Mouse (Mus musculus) hindbrain, embryonic 15.5 days (tissue): ENCODE results near the gene Hsh2d. TPM values are rescaled to one million over a fixed set of nuclear protein-coding genes. Genes with fewer than 3 reads are reported as not detected.
A peak's percentile ranks its signal among the peaks of the same experiment; 100 is the strongest.

ENCODE experiments used
- ATAC-seq: fragments of 200-750 bp; cut with Nextera tagmentation; 2 replicates; pipeline ENCODE4 v1.8.0; 2017; ENCODE audit warnings: low read depth, moderate number of reproducible peaks, moderate TSS enrichment; ENCODE audit not compliant: low FRiP score
- H3K27ac ChIP-seq: fragments of 300-500 bp; sonication (generic); replicated peaks from 2 replicates; pipeline ENCODE4 v1.5.1; 2015; ENCODE audit warnings: mild to moderate bottlenecking, inconsistent platforms
- H3K27me3 ChIP-seq: fragments of 300-500 bp; sonication (generic); 2 replicates; pipeline ENCODE4 v1.6.1; 2015; ENCODE audit warnings: control low read depth, inconsistent platforms
- H3K36me3 ChIP-seq: fragments of 300-500 bp; sonication (generic); 2 replicates; pipeline ENCODE4 v1.6.1; 2015; ENCODE audit warnings: control low read depth, inconsistent platforms
- H3K4me1 ChIP-seq: fragments of 300-500 bp; sonication (generic); replicated peaks from 2 replicates; pipeline ENCODE4 v1.6.1; 2015; ENCODE audit warnings: control low read depth, inconsistent platforms
- H3K4me2 ChIP-seq: fragments of 300-500 bp; sonication (generic); 2 replicates; pipeline ENCODE4 v1.6.1; 2015; ENCODE audit warnings: moderate library complexity, mild to moderate bottlenecking, inconsistent platforms
- H3K4me3 ChIP-seq: fragments of 300-500 bp; sonication (generic); 2 replicates; pipeline ENCODE4 v1.5.1; 2015; ENCODE audit warnings: mild to moderate bottlenecking, inconsistent platforms
- H3K9ac ChIP-seq: fragments of 300-500 bp; sonication (generic); 2 replicates; pipeline ENCODE4 v1.6.1; 2015; ENCODE audit warnings: inconsistent platforms
- H3K9me3 ChIP-seq: fragments of 300-500 bp; sonication (generic); 2 replicates; pipeline ENCODE4 v1.6.1; 2016; ENCODE audit warnings: control low read depth, inconsistent platforms
- WGBS: fragments of 180-500 bp; shearing (Covaris S2); methylation state at CpG from one replicate; pipeline ENCODE4 v1.1.7; 2015; 5-methylcytosine and 5-hydroxymethylcytosine counted together
- polyA plus RNA-seq: library from polyadenylated mRNA; unstranded; fragments of >200 nt; fragmentation: Nextera tagmentation; extraction: Ambion mirVana; gene quantifications from 2 replicates; pipeline ENCODE4 v1.2.1, GENCODE M21; 2015

Gene Hsh2d
- polyA plus RNA-seq, 1 experiment from 2014 or later, result not detected

GRCm38 (mm10) chr8:72239499-72240402, 50.3 kb downstream of the Hsh2d start, which contains the start of gene Ap1m1:
Gene Ap1m1, plus strand, starts transcription at chr8:72240018.
- Histone ChIP-seq H3K27ac (peak within 1 kb of the TSS; percentile 96), H3K27me3 (no peaks in the 10 kb centered on the region), H3K9me3 (no peaks in the 10 kb centered on the region), H3K36me3 (0 out of 2 replicates have a peak, but pooled peaks cover 5% of the 10 kb centered on the region), H3K4me2 (peak within 1 kb of the TSS; percentile 72), H3K4me1 (peaks cover 21% of the 10 kb centered on the region), H3K9ac (peak within 1 kb of the TSS; percentile 62), H3K4me3 (peak within 1 kb of the TSS; percentile 61)
- peak; percentile 96 for ATAC-seq
- WGBS, result under 1% methylated on average over 54 of the region's 54 CpGs

GRCm38 (mm10) chr8:72240403-72240763, 50.9 kb downstream of the Hsh2d start:
- no peak for ATAC-seq
- H3K4me2 ChIP-seq, result peak overlapping the region; percentile 72
- H3K9me3 ChIP-seq, result no peaks in the 10 kb centered on the region
- peak overlapping the region; percentile 61 for H3K4me3 ChIP-seq
- H3K36me3 ChIP-seq, result 0 out of 2 replicates have a peak, but pooled peaks cover 5% of the 10 kb centered on the region
- H3K4me1 ChIP-seq, result peaks cover 21% of the 10 kb centered on the region
- H3K9ac ChIP-seq, result peak overlapping the region; percentile 62
- H3K27ac ChIP-seq, result peak overlapping the region; percentile 96
- WGBS, result under 1% methylated on average over 24 of the region's 24 CpGs
- no peaks in the 10 kb centered on the region for H3K27me3 ChIP-seq

GRCm38 (mm10) chr8:72240951-72241350, 51.5 kb downstream of the Hsh2d start:
- H3K9me3 ChIP-seq, result no peaks in the 10 kb centered on the region
- 57% methylated on average over 7 of the region's 7 CpGs for WGBS

GRCm38 (mm10) chr8:72242226-72242625, 52.8 kb downstream of the Hsh2d start:
- no peaks in the 10 kb centered on the region for H3K9me3 ChIP-seq
- H3K27ac ChIP-seq, result no peak overlapping the region
- no peaks in the 10 kb centered on the region for H3K27me3 ChIP-seq
- ATAC-seq, result no peak
- 0 out of 2 replicates have a peak overlapping the region, but pooled peaks have one; percentile 16 for H3K9ac ChIP-seq
- H3K4me2 ChIP-seq, result no peak overlapping the region
- 93% methylated on average over 1 of the region's 1 CpGs for WGBS
- H3K36me3 ChIP-seq, result peaks cover 12% of the 10 kb centered on the region; the same call in 1 of the 2 replicates
- H3K4me3 ChIP-seq, result no peak overlapping the region
- peaks cover 21% of the 10 kb centered on the region for H3K4me1 ChIP-seq

More at GRCm38 (mm10) chr8:72240951-72241350, 51.5 kb downstream of the Hsh2d start:
- Histone ChIP-seq H3K4me1 (peaks cover 21% of the 10 kb centered on the region), H3K4me2 (peak overlapping the region; percentile 72), H3K36me3 (0 out of 2 replicates have a peak, but pooled peaks cover 5% of the 10 kb centered on the region), H3K27me3 (no peaks in the 10 kb centered on the region), H3K9ac (peak overlapping the region; percentile 62), H3K4me3 (peak overlapping the region; percentile 61), H3K27ac (peak overlapping the region; percentile 96; the same call in 1 of the 2 replicates)
- no peak for ATAC-seq

- Histone ChIP-seq H3K9ac (no peak overlapping the region), H3K4me2 (no peak overlapping the region), H3K27me3 (no peaks in the 10 kb centered on the region), H3K4me3 (no peak overlapping the region), H3K36me3 (peaks cover 16% of the 10 kb centered on the region; the same call in 1 of the 2 replicates), H3K9me3 (no peaks in the 10 kb centered on the region), H3K27ac (no peak overlapping the region), H3K4me1 (peaks cover 21% of the 10 kb centered on the region)
- ATAC-seq, result no peak
- 78% methylated on average over 2 of the region's 2 CpGs for WGBS
Observed at GRCm38 (mm10) chr8:72244610-72245009, 55.2 kb downstream of the Hsh2d start.

Other genes with a start within 250 kb of the Hsh2d start
- gene Zfp961, start 238.6 kb upstream of the Hsh2d start, polyA plus RNA-seq, result 18.1 and 19.2 TPM in 2 replicates
- 0.40 and 1.1 TPM in 2 replicates for gene Cyp4f18, start 180.0 kb upstream of the Hsh2d start, polyA plus RNA-seq
- gene Olfr372, start 148.4 kb upstream of the Hsh2d start, polyA plus RNA-seq, result 0.04 TPM in 1 of 2 replicates, not detected in the other
- not detected in 2 replicates for gene Olfr373, start 106.5 kb upstream of the Hsh2d start, polyA plus RNA-seq
- gene Olfr374, start 82.6 kb upstream of the Hsh2d start, polyA plus RNA-seq, result 0.07 TPM in 1 of 2 replicates, not detected in the other
- gene Tpm4, start 54.7 kb upstream of the Hsh2d start, polyA plus RNA-seq, result 187 and 202 TPM in 2 replicates
- gene Rab8a, start 28.4 kb upstream of the Hsh2d start, polyA plus RNA-seq, result 84.2 and 85.7 TPM in 2 replicates
- not detected in 2 replicates for gene Cib3, start 23.2 kb downstream of the Hsh2d start, polyA plus RNA-seq
- gene Gm11034, start 24.0 kb downstream of the Hsh2d start, polyA plus RNA-seq, result not detected in 2 replicates
- gene Fam32a, start 30.1 kb downstream of the Hsh2d start, polyA plus RNA-seq, result 91.8 and 97.1 TPM in 2 replicates
- gene Ap1m1, start 50.4 kb downstream of the Hsh2d start, polyA plus RNA-seq, result 238 and 278 TPM in 2 replicates
- 9.8 and 12.5 TPM in 2 replicates for gene Gm10282, start 115.6 kb downstream of the Hsh2d start, polyA plus RNA-seq
- gene Klf2, start 129.4 kb downstream of the Hsh2d start, polyA plus RNA-seq, result 6.4 and 6.9 TPM in 2 replicates
- 55.9 and 58.5 TPM in 2 replicates for gene Eps15l1, start 231.8 kb downstream of the Hsh2d start, polyA plus RNA-seq